Mouse (Mus musculus) liver, postnatal 0 days (tissue): ENCODE measurements around the gene Setd1a. TPM values are rescaled to one million over a fixed set of nuclear protein-coding genes. Genes with fewer than 3 reads are reported as not detected.
"Not testable (repeated sequence)": the region's sequence is repeated elsewhere in the genome, so short reads cannot be mapped to it uniquely, and the experiment has no call there.

Experiments used
- ATAC-seq: fragments of 200-750 bp; cut with Nextera tagmentation; 2 replicates; pipeline ENCODE4 v1.8.0; 2017; ENCODE audit warnings: mild to moderate bottlenecking, moderate library complexity
- DNase-seq: peaks from one replicate; pipeline ENCODE4 v3.0.0-alpha.2; 2016
- H3K27ac ChIP-seq: fragments of 300-500 bp; sonication (generic); 2 replicates; pipeline ENCODE4 v1.5.1; 2014; ENCODE audit warnings: antibody characterized with exemption, moderate library complexity, mild to moderate bottlenecking, low read depth
- H3K27me3 ChIP-seq: fragments of 300-500 bp; sonication (generic); 2 replicates; pipeline ENCODE4 v1.6.1; 2014; ENCODE audit warnings: low read length, control low read depth, mixed read lengths; ENCODE audit not compliant: insufficient read depth
- H3K36me3 ChIP-seq: fragments of 300-500 bp; sonication (generic); replicated peaks from 2 replicates; pipeline ENCODE4 v1.6.1; 2014; ENCODE audit warnings: mild to moderate bottlenecking, control low read depth, low read length, moderate library complexity, mixed read lengths; ENCODE audit not compliant: insufficient read depth
- H3K4me1 ChIP-seq: fragments of 300-500 bp; sonication (generic); 2 replicates; pipeline ENCODE4 v1.6.1; 2014; ENCODE audit warnings: antibody characterized with exemption, mild to moderate bottlenecking, control low read depth; ENCODE audit not compliant: insufficient read depth
- H3K4me2 ChIP-seq: fragments of 300-500 bp; sonication (generic); 2 replicates; pipeline ENCODE4 v1.6.1; 2014; ENCODE audit warnings: low read depth, mild to moderate bottlenecking, low read length, moderate library complexity, mixed read lengths
- H3K4me3 ChIP-seq: fragments of 300-500 bp; sonication (generic); 2 replicates; pipeline ENCODE4 v1.5.1; 2014; ENCODE audit warnings: low read depth, low read length
- H3K9ac ChIP-seq: fragments of 300-500 bp; sonication (generic); replicated peaks from 2 replicates; pipeline ENCODE4 v1.6.1; 2014; ENCODE audit warnings: mild to moderate bottlenecking, moderate library complexity
- H3K9me3 ChIP-seq: fragments of 300-500 bp; sonication (generic); 2 replicates; pipeline ENCODE4 v1.6.1; 2016; ENCODE audit warnings: mild to moderate bottlenecking, control low read depth, low read length, mixed read lengths
- CTCF ChIP-seq: sonication (generic); IDR thresholded peaks from 2 replicates; pipeline ENCODE4 v1.5.1; 2016; ENCODE audit warnings: antibody characterized with exemption, low read depth
- EP300 ChIP-seq: IDR thresholded peaks from 2 replicates; pipeline ENCODE4 v1.6.1; 2016; ENCODE audit warnings: antibody characterized with exemption, low read depth, mild to moderate bottlenecking
- whole genome bisulfite sequencing: fragments of 180-500 bp; shearing (Covaris S2); extraction: QIAGEN DNeasy Blood & Tissue Kit; methylation state at CpG from one replicate; pipeline ENCODE4 v1.1.7; 2014; ENCODE audit not compliant: insufficient replicate concordance; 5-methylcytosine and 5-hydroxymethylcytosine counted together
- polyA plus RNA-seq: library from polyadenylated mRNA; unstranded; fragments of >200 nt; fragmentation: Nextera tagmentation; extraction: Ambion mirVana; gene quantifications from 2 replicates; pipeline ENCODE4 v1.2.1, GENCODE M21; 2015

The Setd1a gene
- polyA plus RNA-seq, 1 experiment from 2014 or later = 7.3 TPM

DNA sequence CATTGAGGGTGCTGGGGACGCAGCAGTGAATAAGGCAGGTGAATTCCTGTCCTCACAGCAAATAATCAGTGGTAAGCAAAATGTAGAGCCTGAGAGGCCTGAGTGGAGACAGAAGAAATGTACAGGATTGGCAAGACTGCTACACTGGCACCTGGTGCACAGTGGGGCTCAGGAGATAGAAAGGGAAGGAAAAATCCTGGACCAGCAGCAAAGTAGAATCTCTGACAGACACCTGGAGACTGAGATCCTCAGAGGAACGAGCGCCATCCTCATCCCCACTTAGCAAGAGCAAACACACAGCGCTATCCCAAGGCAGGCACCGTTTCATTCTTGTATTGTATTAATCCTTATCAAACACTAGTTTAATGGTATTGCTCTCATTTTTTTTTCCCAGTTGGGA is 61.0 kb downstream of the Setd1a start:
- H3K36me3 ChIP-seq = no peaks in the 10 kb centered on the region
- TF ChIP-seq EP300 (no peak), CTCF (no peak)
- no peak overlapping the region for H3K4me2 ChIP-seq
- no peak overlapping the region for H3K9ac ChIP-seq
- ATAC-seq (no peak), DNase-seq (no peak)
- H3K27me3 ChIP-seq = no peaks in the 10 kb centered on the region
- no peak overlapping the region for H3K4me3 ChIP-seq
- H3K27ac ChIP-seq = no peak overlapping the region
- no peaks in the 10 kb centered on the region for H3K9me3 ChIP-seq
- WGBS = 84% methylated on average over 5 of the region's 5 CpGs
- H3K4me1 ChIP-seq = peaks cover 10% of the 10 kb centered on the region

DNA sequence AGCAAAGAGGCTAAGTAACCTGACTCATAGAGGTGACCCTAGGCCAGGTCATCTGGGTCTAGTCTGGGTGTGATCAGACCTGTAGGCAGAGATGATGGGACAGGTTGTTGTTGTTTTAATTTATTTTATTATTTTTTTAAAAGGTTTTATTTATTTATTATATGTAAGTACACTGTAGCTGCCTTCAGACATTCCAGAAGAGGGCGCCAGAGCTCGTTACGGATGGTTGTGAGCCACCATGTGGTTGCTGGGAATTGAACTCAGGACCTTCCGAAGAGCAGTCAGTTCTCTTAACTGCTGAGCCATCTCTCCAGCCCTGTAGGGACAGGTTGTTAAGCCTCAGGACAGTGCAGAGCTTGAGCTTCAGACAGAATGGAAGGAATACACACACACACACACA is 61.4 kb downstream of the Setd1a start:
- H3K36me3 ChIP-seq, H3K9me3 ChIP-seq, DNase-seq, H3K4me3 ChIP-seq, H3K27ac ChIP-seq, ATAC-seq, H3K4me2 ChIP-seq, H3K9ac ChIP-seq, H3K27me3 ChIP-seq: not testable (repeated sequence)
- WGBS = 79% methylated on average over 4 of the region's 4 CpGs
- peaks cover 14% of the 10 kb centered on the region for H3K4me1 ChIP-seq

DNA sequence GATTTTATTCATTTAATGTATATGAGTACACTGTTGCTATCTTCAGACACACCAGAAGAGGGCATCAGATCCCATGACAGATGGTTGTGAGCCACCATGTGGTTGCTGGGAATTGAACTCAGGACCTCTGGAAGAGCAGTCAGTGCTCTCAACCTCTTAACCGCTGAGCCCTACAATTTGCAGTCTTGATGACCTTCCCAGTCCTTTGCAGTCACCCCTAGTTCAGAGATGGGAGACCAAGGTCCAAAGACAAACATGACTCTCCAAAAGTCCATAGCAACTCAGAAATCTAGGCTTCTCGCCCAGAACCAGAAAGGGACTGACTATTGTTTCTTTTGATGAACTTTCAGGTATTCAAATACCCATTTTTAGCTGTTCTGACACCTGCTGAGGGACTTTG is 63.6 kb downstream of the Setd1a start:
- not testable (repeated sequence) for H3K9me3 ChIP-seq, H3K9ac ChIP-seq, H3K4me3 ChIP-seq, ATAC-seq, H3K27me3 ChIP-seq, DNase-seq
- 0 out of 2 replicates have a peak, but pooled peaks have one; percentile 13 for TF ChIP-seq CTCF
- 77% methylated on average over 2 of the region's 2 CpGs for WGBS
- Histone ChIP-seq H3K36me3 (peaks cover 20% of the 10 kb centered on the region), H3K27ac (0 out of 2 replicates have a peak overlapping the region, but pooled peaks have one; percentile 90), H3K4me2 (0 out of 2 replicates have a peak overlapping the region, but pooled peaks have one; percentile 97), H3K4me1 (peaks cover 14% of the 10 kb centered on the region)

DNA sequence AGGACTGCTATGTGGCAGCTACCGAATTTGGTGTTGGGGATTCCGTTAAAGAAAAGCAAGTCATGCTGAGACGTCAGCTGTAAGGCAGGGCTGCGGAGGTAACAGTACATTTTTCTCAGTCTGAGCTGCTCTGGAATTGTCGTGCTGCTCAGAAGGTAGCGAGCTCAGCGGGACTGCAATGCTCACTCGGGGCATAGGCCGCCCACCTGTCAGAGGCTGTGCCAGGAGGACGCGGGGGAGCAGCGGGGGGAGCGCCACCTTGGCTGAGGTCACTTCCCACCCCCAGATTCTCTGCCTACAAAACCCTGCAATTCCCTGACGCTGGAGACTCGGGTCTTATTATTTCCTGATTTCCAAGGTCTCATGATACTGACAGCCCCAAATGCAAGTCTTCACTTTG is 64.4 kb downstream of the Setd1a start:
- Histone ChIP-seq H3K4me2 (peak overlapping the region; percentile 97), H3K27me3 (no peaks in the 10 kb centered on the region), H3K27ac (peak overlapping the region; percentile 90), H3K4me1 (peaks cover 14% of the 10 kb centered on the region), H3K36me3 (peaks cover 20% of the 10 kb centered on the region), H3K4me3 (peak overlapping the region; percentile 69), H3K9ac (peak overlapping the region; percentile 82), H3K9me3 (no peaks in the 10 kb centered on the region)
- 4% methylated on average over 15 of the region's 15 CpGs for WGBS
- DNase-seq = peak; percentile 55
- ATAC-seq = peak; percentile 24
- TF ChIP-seq CTCF = no peak
- no peak for TF ChIP-seq EP300

DNA sequence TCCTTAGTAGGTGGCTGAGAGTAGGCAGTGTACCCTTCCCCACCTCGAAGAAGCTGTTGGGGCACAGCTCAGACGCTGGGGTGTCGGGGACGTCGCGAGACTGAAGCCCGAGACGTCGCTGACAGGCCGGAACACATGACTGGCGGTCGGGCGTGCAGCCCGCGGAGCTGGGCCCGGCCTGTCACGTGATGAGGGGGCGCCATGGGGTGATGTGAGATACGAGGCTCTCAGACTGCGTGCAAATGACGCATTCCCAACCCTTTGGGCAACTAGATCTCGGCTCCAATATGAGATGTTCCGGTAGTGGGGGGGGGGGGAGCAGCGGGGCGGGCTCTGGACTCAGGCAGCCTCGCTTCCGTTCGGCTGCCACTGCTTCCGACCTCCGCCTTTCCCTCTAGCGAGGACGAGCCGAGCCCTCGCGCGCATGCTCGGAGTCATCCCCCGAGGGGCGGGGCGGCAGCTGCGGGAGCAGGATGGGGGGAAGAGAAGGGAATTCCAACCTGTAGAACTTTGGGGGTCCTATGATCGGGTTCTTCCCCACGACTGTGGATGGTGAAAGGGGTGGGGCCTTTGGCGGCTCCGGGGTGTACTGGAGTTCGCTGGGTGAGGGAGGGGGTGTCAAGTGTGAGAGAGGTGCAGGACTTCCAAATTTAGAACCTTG is 65.0 kb downstream of the Setd1a start:
- peak; percentile 89 for ATAC-seq

DNA sequence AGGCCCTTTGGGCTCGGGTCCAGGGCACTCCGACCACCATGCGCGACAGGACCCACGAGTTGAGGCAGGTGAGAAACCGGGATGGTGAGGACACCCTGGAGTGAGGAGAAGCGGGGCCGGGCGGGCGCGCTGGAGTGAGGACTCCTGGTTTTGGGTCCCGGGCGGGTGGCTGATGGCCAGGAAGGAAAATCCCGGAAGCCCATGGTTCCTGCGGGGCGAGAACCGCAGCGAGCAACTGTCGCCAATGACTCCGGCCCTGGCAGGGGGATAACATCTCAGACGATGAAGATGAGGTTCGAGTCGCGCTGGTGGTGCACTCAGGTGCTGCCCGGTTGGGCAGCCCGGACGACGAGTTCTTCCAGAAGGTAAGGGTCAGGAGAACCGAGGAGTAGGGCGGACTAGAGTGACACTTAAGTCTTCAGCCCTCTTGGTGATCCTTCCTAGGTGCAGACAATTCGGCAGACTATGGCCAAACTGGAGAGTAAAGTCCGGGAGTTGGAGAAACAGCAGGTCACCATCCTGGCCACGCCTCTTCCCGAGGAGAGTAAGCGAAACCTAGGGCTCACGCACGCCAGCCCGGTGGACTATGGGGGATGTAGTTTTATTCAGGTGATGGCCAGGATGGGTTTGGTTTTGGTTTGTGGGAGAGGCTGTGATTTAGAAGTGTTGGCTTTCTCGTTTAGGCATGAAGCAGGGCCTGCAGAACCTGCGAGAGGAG is 65.7 kb downstream of the Setd1a start:
- ATAC-seq (peak; percentile 67), DNase-seq (peak; percentile 86)
- Histone ChIP-seq H3K4me2 (peak overlapping the region; percentile 97), H3K9me3 (no peaks in the 10 kb centered on the region), H3K27ac (peak overlapping the region; percentile 90), H3K27me3 (no peaks in the 10 kb centered on the region), H3K4me3 (peak overlapping the region; percentile 69), H3K36me3 (peaks cover 32% of the 10 kb centered on the region), H3K4me1 (peaks cover 14% of the 10 kb centered on the region), H3K9ac (peak overlapping the region; percentile 82)
- 0% methylated on average over 40 of the region's 40 CpGs for WGBS
- no peak for TF ChIP-seq CTCF
- no peak for TF ChIP-seq EP300

More for the DNA sequence above, 65.0 kb downstream of the Setd1a start:
- Histone ChIP-seq H3K9me3 (no peaks in the 10 kb centered on the region), H3K9ac (peak overlapping the region; percentile 82), H3K27me3 (no peaks in the 10 kb centered on the region), H3K36me3 (peaks cover 25% of the 10 kb centered on the region), H3K4me3 (peak overlapping the region; percentile 69), H3K4me1 (peaks cover 14% of the 10 kb centered on the region), H3K4me2 (peak overlapping the region; percentile 97), H3K27ac (peak overlapping the region; percentile 90)
- under 1% methylated on average over 44 of the region's 46 CpGs for WGBS
- TF ChIP-seq CTCF (no peak), EP300 (peak; percentile 58; the same call in 1 of the 2 replicates)
- peak; percentile 91 for DNase-seq

Other genes starting within 250 kb of the Setd1a start
- 3.3 and 3.5 TPM in 2 replicates for gene Tmem265, start 215.3 kb upstream of the Setd1a start, polyA plus RNA-seq
- 14.5 and 17.0 TPM in 2 replicates for gene Phkg2, start 203.3 kb upstream of the Setd1a start, polyA plus RNA-seq
- 4.4 and 4.7 TPM in 2 replicates for gene Ccdc189, start 188.1 kb upstream of the Setd1a start, polyA plus RNA-seq
- 10.3 and 12.4 TPM in 2 replicates for gene Rnf40, start 187.9 kb upstream of the Setd1a start, polyA plus RNA-seq
- 1.8 and 2.0 TPM in 2 replicates for gene Zfp629, start 160.9 kb upstream of the Setd1a start, polyA plus RNA-seq
- gene Bcl7c, start 67.7 kb upstream of the Setd1a start, polyA plus RNA-seq = 20.1 and 26.5 TPM in 2 replicates
- 7.9 and 10.0 TPM in 2 replicates for gene Ctf1, start 63.9 kb upstream of the Setd1a start, polyA plus RNA-seq
- not detected in 2 replicates for gene Ctf2, start 44.5 kb upstream of the Setd1a start, polyA plus RNA-seq
- gene Fbxl19, start 32.1 kb upstream of the Setd1a start, polyA plus RNA-seq = 1.6 and 1.9 TPM in 2 replicates
- gene Orai3, start 6.9 kb upstream of the Setd1a start, polyA plus RNA-seq = 19.2 and 21.1 TPM in 2 replicates
- 0.26 TPM in 1 of 2 replicates, not detected in the other for gene Gm49388, start 8.9 kb downstream of the Setd1a start, polyA plus RNA-seq
- 218 and 224 TPM in 2 replicates for gene Hsd3b7, start 23.9 kb downstream of the Setd1a start, polyA plus RNA-seq
- 15.8 and 17.5 TPM in 2 replicates for gene Stx4a, start 47.6 kb downstream of the Setd1a start, polyA plus RNA-seq
- 0.18 and 0.48 TPM in 2 replicates for gene Stx1b, start 47.9 kb downstream of the Setd1a start, polyA plus RNA-seq
- 2.7 and 2.8 TPM in 2 replicates for gene Zfp646, start 99.6 kb downstream of the Setd1a start, polyA plus RNA-seq
- gene Zfp668, start 100.2 kb downstream of the Setd1a start, polyA plus RNA-seq = 3.7 and 4.5 TPM in 2 replicates
- 0.39 and 0.43 TPM in 2 replicates for gene Prss53, start 114.3 kb downstream of the Setd1a start, polyA plus RNA-seq
- gene Gm21974, start 118.8 kb downstream of the Setd1a start, polyA plus RNA-seq = not detected in 2 replicates
- 513 and 556 TPM in 2 replicates for gene Vkorc1, start 118.9 kb downstream of the Setd1a start, polyA plus RNA-seq
- 30.5 and 32.5 TPM in 2 replicates for gene Bckdk, start 127.4 kb downstream of the Setd1a start, polyA plus RNA-seq
- 12.5 and 13.2 TPM in 2 replicates for gene Kat8, start 135.8 kb downstream of the Setd1a start, polyA plus RNA-seq
- gene Prss8, start 153.4 kb downstream of the Setd1a start, polyA plus RNA-seq = 13.7 and 15.2 TPM in 2 replicates
- 3.3 and 4.5 TPM in 2 replicates for gene Prss36, start 170.1 kb downstream of the Setd1a start, polyA plus RNA-seq
- gene Fus, start 190.8 kb downstream of the Setd1a start, polyA plus RNA-seq = 94.5 and 99.2 TPM in 2 replicates
- gene Pycard, start 217.2 kb downstream of the Setd1a start, polyA plus RNA-seq = 25.8 TPM in 2 replicates
- 0.12 TPM in 1 of 2 replicates, not detected in the other for gene Trim72, start 227.3 kb downstream of the Setd1a start, polyA plus RNA-seq